Mouse (Mus musculus) heart, adult 2 months (tissue): Measurements from ENCODE around the gene Nle1. TPM values are rescaled to one million over a fixed set of nuclear protein-coding genes. Genes with fewer than 3 reads are reported as not detected.
A peak's percentile ranks its signal among the peaks of the same experiment; 100 is the strongest.
"Not testable (repeated sequence)": the region's sequence is repeated elsewhere in the genome, so short reads cannot be mapped to it uniquely, and the experiment has no call there.

Experiments
- DNase-seq, 2 experiments: peaks; one replicate each; pipeline ENCODE4 v3.0.0; 2021
- H3K27ac ChIP-seq: fragments of 200-600 bp; 2 replicates; pipeline ENCODE4 v1.8.1; 2022
- H3K27me3 ChIP-seq: fragments of 200-500 bp; 2 replicates; pipeline ENCODE4 v1.6.1; 2012; ENCODE audit warnings: mild to moderate bottlenecking, low read length, inconsistent platforms, mixed read lengths; ENCODE audit not compliant: control insufficient read depth, insufficient read depth
- H3K36me3 ChIP-seq: fragments of 200-500 bp; 2 replicates; pipeline ENCODE4 v1.6.1; 2012; ENCODE audit warnings: low read length, inconsistent platforms; ENCODE audit not compliant: control insufficient read depth, insufficient read depth
- H3K4me1 ChIP-seq: fragments of 200-500 bp; 2 replicates; pipeline ENCODE4 v1.6.1; 2011; ENCODE audit warnings: low read length; ENCODE audit not compliant: control insufficient read depth, insufficient read depth
- H3K4me3 ChIP-seq: fragments of 200-600 bp; 2 replicates; pipeline ENCODE4 v1.8.1; 2022
- H3K79me2 ChIP-seq: fragments of 200-500 bp; replicated peaks from 2 replicates; pipeline ENCODE4 v1.6.1; 2012; ENCODE audit warnings: mild to moderate bottlenecking, inconsistent platforms, low read length, moderate library complexity, mixed read lengths; ENCODE audit not compliant: control insufficient read depth, insufficient read depth
- H3K9ac ChIP-seq: fragments of 200-500 bp; 2 replicates; pipeline ENCODE4 v1.6.1; 2012; ENCODE audit warnings: low read depth, mild to moderate bottlenecking, control low read depth, inconsistent platforms, low read length, mixed read lengths
- CTCF ChIP-seq: fragments of 200-600 bp; IDR thresholded peaks from 2 replicates; pipeline ENCODE4 v1.8.1; 2022; ENCODE audit warnings: antibody characterized with exemption, mild to moderate bottlenecking, moderate library complexity
- EP300 ChIP-seq: fragments of 200-500 bp; IDR thresholded peaks from 2 replicates; pipeline ENCODE4 v1.6.1; 2011; ENCODE audit warnings: low read depth, low read length, control low read depth; ENCODE audit not compliant: insufficient read depth
- POLR2A ChIP-seq: fragments of 200-500 bp; IDR thresholded peaks from 2 replicates; pipeline ENCODE4 v1.6.1; 2011; ENCODE audit warnings: mild to moderate bottlenecking, low read depth, low read length, control low read depth; ENCODE audit not compliant: insufficient read depth
- WGBS: fragments of 180-500 bp; shearing (Covaris S2); methylation state at CpG from one replicate; pipeline ENCODE4 v1.1.7; 2018; 5-methylcytosine and 5-hydroxymethylcytosine counted together
- intact Hi-C: fragments of 180-260 bp; cut with DNase I; formaldehyde crosslinking; loops from one replicate; pipeline ENCODE4 v1.15.1; 2025
- polyA plus RNA-seq: library from polyadenylated mRNA; depleted of rRNA; stranded (reverse); fragments of >200 nt; gene quantifications from 2 replicates; pipeline ENCODE4 v1.2.3, GENCODE M21; 2012
- total RNA-seq, 2 experiments: library from RNA; stranded (reverse); gene quantifications; 2 replicates each; pipeline ENCODE4 v1.2.3; 2021

Nle1 gene
- total and polyA plus RNA-seq, 3 experiments = 8.4 to 17.7 (median 11.4) TPM

GRCm38 (mm10) chr11:82928897-82929632 lies 20.9 kb upstream of the Nle1 start:
- Histone ChIP-seq H3K4me1 (peaks cover 5% of the 10 kb centered on the region), H3K27ac (no peak overlapping the region), H3K27me3 (no peaks in the 10 kb centered on the region), H3K4me3 (no peak overlapping the region), H3K9ac (no peak overlapping the region), H3K36me3 (no peaks in the 10 kb centered on the region; the same call in 1 of the 2 replicates), H3K79me2 (no peaks in the 10 kb centered on the region)
- DNase-seq = no peak
- 72% methylated on average over 20 of the region's 20 CpGs for WGBS
- intact Hi-C loops = loop anchor here (2.0 kb wide), 1 partner anchor 14 kb away; no protein-coding TSS in a partner anchor
- no peak for TF ChIP-seq POLR2A
- TF ChIP-seq CTCF = no peak
- no peak for TF ChIP-seq EP300

GRCm38 (mm10) chr11:82923910-82924309 lies 15.7 kb upstream of the Nle1 start:
- H3K4me3 ChIP-seq, DNase-seq, intact Hi-C loops, H3K27ac ChIP-seq, H3K9ac ChIP-seq, H3K4me1 ChIP-seq, H3K79me2 ChIP-seq, H3K27me3 ChIP-seq, H3K36me3 ChIP-seq: not testable (repeated sequence)
- 35% methylated on average over 6 of the region's 6 CpGs for WGBS

DNA sequence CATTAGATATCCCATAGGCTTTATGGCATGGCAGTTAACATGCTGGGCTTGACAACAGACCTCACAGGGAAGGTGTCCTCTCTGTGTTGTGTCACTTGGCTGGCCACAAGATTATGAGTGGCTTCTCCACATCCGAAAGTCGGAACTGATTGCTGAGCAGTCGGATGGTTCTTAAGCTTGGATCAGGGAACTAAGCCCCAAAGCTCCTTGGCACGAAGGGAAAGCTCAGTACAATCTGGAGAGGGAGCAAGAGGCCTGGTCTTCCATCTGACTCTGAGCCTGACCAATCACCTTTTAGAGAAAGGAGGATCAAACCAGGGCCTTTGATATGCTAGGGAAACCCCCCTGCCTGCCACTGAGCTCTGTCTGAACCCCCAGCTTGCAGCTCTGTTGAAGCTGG lies 13.5 kb upstream of the Nle1 start:
- H3K27me3 ChIP-seq = no peaks in the 10 kb centered on the region
- H3K36me3 ChIP-seq = no peaks in the 10 kb centered on the region
- 71% methylated on average over 4 of the region's 4 CpGs for WGBS
- no peak for DNase-seq
- TF ChIP-seq EP300 (no peak), POLR2A (no peak), CTCF (no peak)
- no peak overlapping the region for H3K4me3 ChIP-seq
- intact Hi-C loops = no loop called here
- H3K27ac ChIP-seq = no peak overlapping the region
- peaks cover 2% of the 10 kb centered on the region; the same call in 1 of the 2 replicates for H3K4me1 ChIP-seq
- H3K9ac ChIP-seq = no peak overlapping the region
- no peaks in the 10 kb centered on the region for H3K79me2 ChIP-seq

GRCm38 (mm10) chr11:82920768-82921167 lies 12.6 kb upstream of the Nle1 start:
- TF ChIP-seq EP300 = no peak
- no peak for TF ChIP-seq POLR2A
- no peak for TF ChIP-seq CTCF

GRCm38 (mm10) chr11:82914711-82915352 lies 6.6 kb upstream of the Nle1 start:
- no peaks in the 10 kb centered on the region for H3K36me3 ChIP-seq
- DNase-seq = peak; percentile 79 to 86
- intact Hi-C loops = loop anchor here (1.0 to 10.0 kb wide), 5 partner anchors 14 to 380 kb away; partner anchors contain the start of gene Ap2b1
- H3K79me2 ChIP-seq = no peaks in the 10 kb centered on the region
- H3K9ac ChIP-seq = no peak overlapping the region
- peaks cover 3% of the 10 kb centered on the region for H3K4me1 ChIP-seq
- WGBS = 5% methylated on average over 16 of the region's 16 CpGs
- no peaks in the 10 kb centered on the region for H3K27me3 ChIP-seq
- no peak overlapping the region for H3K4me3 ChIP-seq
- TF ChIP-seq CTCF (peak; percentile 97; the same call in 1 of the 2 replicates), POLR2A (0 out of 2 replicates have a peak, but pooled peaks have one; percentile 1), EP300 (peak; percentile 89)
- no peak overlapping the region for H3K27ac ChIP-seq

More at GRCm38 (mm10) chr11:82920768-82921167, 12.6 kb upstream of the Nle1 start:
- 63% methylated on average over 10 of the region's 10 CpGs for WGBS
- Histone ChIP-seq H3K9ac (no peak overlapping the region), H3K79me2 (no peaks in the 10 kb centered on the region), H3K36me3 (no peaks in the 10 kb centered on the region), H3K4me3 (no peak overlapping the region), H3K4me1 (peaks cover 2% of the 10 kb centered on the region; the same call in 1 of the 2 replicates), H3K27me3 (no peaks in the 10 kb centered on the region), H3K27ac (no peak overlapping the region)
- intact Hi-C loops = no loop called here
- DNase-seq = no peak
